Mouse (Mus musculus): ENCODE results near the gene Cnot2. TPM values are rescaled to one million over a fixed set of nuclear protein-coding genes. Genes with fewer than 3 reads are reported as not detected.
"Not testable (repeated sequence)": the region's sequence is repeated elsewhere in the genome, so short reads cannot be mapped to it uniquely, and the experiment has no call there.

The Cnot2 gene
- polyA plus RNA-seq, 2 experiments = 101 to 112 TPM

DNA sequence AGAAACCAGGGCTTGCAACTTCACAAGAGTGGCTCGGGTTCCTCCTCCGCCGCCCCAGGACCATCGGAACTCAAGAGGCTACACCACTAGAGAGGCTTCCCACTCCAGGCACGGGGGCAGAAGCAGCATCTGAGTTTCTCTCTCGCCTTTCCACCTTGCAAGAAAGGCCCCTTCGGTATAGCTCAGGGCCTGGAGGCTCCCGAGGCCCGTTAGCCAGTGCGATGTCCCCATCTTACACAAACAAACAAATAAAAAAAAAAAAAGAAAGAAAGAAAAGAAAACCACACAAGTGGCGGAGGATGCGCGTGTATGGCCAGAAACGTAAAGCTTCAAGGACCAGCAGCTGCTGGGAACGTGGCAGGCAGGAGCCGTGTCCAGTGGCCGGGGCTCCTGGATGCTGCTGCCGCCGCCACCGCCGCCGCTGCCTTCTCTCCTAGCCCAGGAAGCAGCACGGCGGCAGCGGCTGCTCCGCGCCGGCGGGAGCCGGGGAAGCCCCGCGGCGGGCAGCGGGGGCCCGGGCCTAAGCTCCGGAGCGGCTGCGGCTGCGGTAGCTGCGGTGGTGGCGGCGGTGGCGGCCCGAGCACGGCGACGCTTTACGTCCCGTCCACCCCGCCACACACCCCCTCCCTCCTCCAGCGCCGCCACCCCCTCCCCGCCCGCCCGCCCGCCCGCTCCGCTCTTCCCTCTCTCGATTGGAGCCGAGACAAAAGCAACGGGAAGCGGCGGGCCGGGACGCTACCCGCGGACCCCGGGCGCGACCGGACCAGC is 536 bp downstream of the Cnot2 start:
- peak overlapping the region; percentile 93 for H3K4me3 ChIP-seq (replicated peaks; ENCODE audit: low read length)
- ATAC-seq (ENCODE audit: low FRiP score, low read depth) = peak; percentile 74
- no peak for TF ChIP-seq POLR2A (IDR thresholded peaks at IDR 0.05; ENCODE audit: borderline replicate concordance, extremely low read depth, insufficient read depth, insufficient read length)
- H3K9ac ChIP-seq (ENCODE audit: low read depth, low read length, severe bottlenecking) = peak overlapping the region; percentile 97
- 0 out of 2 replicates have a peak, but pooled peaks cover 8% of the 10 kb centered on the region for H3K36me3 ChIP-seq (ENCODE audit: control insufficient read depth, insufficient read depth, low read length)
- no peaks in the 10 kb centered on the region for H3K9me3 ChIP-seq (ENCODE audit: control insufficient read depth, low read length)
- H3K4me1 ChIP-seq (ENCODE audit: control insufficient read depth, insufficient read depth, low read length) = peaks cover 4% of the 10 kb centered on the region
- peak; percentile 40 for DNase-seq (ENCODE audit: low spot score)
- H3K4me2 ChIP-seq (replicated peaks; ENCODE audit: low read depth, low read length, severe bottlenecking) = peak overlapping the region; percentile 65
- 0% methylated on average over 26 of the region's 71 CpGs for WGBS
- H3K27ac ChIP-seq (replicated peaks; ENCODE audit: low read depth, low read length) = peak overlapping the region; percentile 99
- no peaks in the 10 kb centered on the region for H3K27me3 ChIP-seq (ENCODE audit: control insufficient read depth, insufficient read depth, low read length)

DNA sequence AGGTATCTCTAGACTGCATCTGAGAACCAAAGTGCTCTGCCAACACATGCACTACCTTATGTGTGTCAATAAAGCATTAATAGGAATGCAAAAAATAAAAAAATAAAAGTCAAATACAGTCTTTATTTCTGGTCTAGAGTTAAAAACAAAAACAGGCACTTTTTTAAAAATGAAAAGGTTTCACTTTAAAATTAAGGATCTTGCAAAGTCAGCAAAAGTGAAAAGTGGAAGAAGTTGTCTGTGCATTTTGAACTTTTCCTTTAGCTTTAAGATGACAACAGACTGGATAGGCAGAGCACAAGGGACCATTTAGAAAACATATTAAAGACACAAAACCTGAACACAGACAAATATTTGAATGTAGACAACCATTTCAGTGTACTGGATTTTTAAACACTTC is 1.8 kb downstream of the Cnot2 start:
- no peaks in the 10 kb centered on the region for H3K27me3 ChIP-seq (ENCODE audit: control insufficient read depth, insufficient read depth, low read length)
- H3K27ac ChIP-seq (replicated peaks; ENCODE audit: low read depth, low read length) = no peak overlapping the region
- H3K9ac ChIP-seq (ENCODE audit: low read depth, low read length, severe bottlenecking) = no peak overlapping the region
- no peaks in the 10 kb centered on the region for H3K9me3 ChIP-seq (ENCODE audit: control insufficient read depth, low read length)
- H3K4me1 ChIP-seq (ENCODE audit: control insufficient read depth, insufficient read depth, low read length) = peaks cover 4% of the 10 kb centered on the region
- DNase-seq (ENCODE audit: low spot score) = no peak
- H3K4me3 ChIP-seq (replicated peaks; ENCODE audit: low read length) = peak overlapping the region; percentile 93
- H3K36me3 ChIP-seq (ENCODE audit: control insufficient read depth, insufficient read depth, low read length) = 0 out of 2 replicates have a peak, but pooled peaks cover 4% of the 10 kb centered on the region
- no peak for ATAC-seq (ENCODE audit: low FRiP score, low read depth)
- peak overlapping the region; percentile 65 for H3K4me2 ChIP-seq (replicated peaks; ENCODE audit: low read depth, low read length, severe bottlenecking)
- TF ChIP-seq POLR2A (IDR thresholded peaks at IDR 0.05; ENCODE audit: borderline replicate concordance, extremely low read depth, insufficient read depth, insufficient read length) = no peak

DNA sequence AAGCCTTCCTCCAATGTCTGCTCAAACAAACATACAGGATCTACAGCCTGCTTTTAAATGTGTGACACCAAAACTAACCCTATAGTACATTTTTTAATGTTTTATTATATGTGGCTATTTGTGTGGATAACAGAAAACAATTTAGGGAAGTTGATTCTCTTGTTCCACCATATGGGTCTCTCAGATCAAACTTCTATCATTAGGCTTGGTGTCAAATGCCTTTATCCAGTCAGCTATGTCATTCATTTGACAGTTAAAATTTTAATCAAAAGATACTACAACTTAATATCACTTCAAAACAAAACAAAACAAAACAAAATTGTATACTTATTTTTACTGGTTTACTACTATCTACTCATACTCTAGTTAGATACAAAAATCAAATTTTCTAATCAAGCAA is 2.9 kb downstream of the Cnot2 start:
- no peak for DNase-seq (ENCODE audit: low spot score)
- Histone ChIP-seq H3K4me1 (ENCODE audit: control insufficient read depth, insufficient read depth, low read length) (peaks cover 4% of the 10 kb centered on the region), H3K4me3 (replicated peaks; ENCODE audit: low read length) (no peak overlapping the region), H3K9ac (ENCODE audit: low read depth, low read length, severe bottlenecking) (no peak overlapping the region), H3K27ac (replicated peaks; ENCODE audit: low read depth, low read length) (no peak overlapping the region), H3K9me3 (ENCODE audit: control insufficient read depth, low read length) (no peaks in the 10 kb centered on the region), H3K27me3 (ENCODE audit: control insufficient read depth, insufficient read depth, low read length) (no peaks in the 10 kb centered on the region), H3K36me3 (ENCODE audit: control insufficient read depth, insufficient read depth, low read length) (no peaks in the 10 kb centered on the region), H3K4me2 (replicated peaks; ENCODE audit: low read depth, low read length, severe bottlenecking) (no peak overlapping the region)
- no peak for TF ChIP-seq POLR2A (IDR thresholded peaks at IDR 0.05; ENCODE audit: borderline replicate concordance, extremely low read depth, insufficient read depth, insufficient read length)
- no peak for ATAC-seq (ENCODE audit: low FRiP score, low read depth)

DNA sequence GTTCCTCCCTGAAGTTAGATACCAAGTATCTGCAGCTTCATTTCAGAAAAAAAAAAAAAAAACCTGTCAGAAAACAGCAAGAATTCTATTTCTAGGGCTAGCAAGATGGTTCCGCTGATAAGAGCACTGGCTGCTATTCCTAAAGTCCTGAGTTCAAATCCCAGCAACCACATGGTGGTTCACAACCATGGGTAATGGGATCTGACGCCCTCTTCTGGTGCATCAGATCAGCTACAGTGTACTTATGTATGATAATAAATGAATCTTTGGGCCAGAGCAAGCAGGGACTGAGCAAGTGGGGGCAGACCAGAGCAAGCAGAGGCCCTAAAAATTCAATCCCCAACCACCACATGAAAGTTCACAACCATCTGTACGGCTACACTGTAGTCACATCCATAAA is 4.1 kb downstream of the Cnot2 start:
- Histone ChIP-seq H3K4me2 (replicated peaks; ENCODE audit: low read depth, low read length, severe bottlenecking) (no peak overlapping the region), H3K4me3 (replicated peaks; ENCODE audit: low read length) (no peak overlapping the region), H3K27me3 (ENCODE audit: control insufficient read depth, insufficient read depth, low read length) (no peaks in the 10 kb centered on the region), H3K4me1 (ENCODE audit: control insufficient read depth, insufficient read depth, low read length) (no peaks in the 10 kb centered on the region; the same call in 1 of the 2 replicates), H3K9ac (ENCODE audit: low read depth, low read length, severe bottlenecking) (no peak overlapping the region), H3K36me3 (ENCODE audit: control insufficient read depth, insufficient read depth, low read length) (no peaks in the 10 kb centered on the region), H3K9me3 (ENCODE audit: control insufficient read depth, low read length) (no peaks in the 10 kb centered on the region), H3K27ac (replicated peaks; ENCODE audit: low read depth, low read length) (no peak overlapping the region)
- ATAC-seq (ENCODE audit: low FRiP score, low read depth) (no peak), DNase-seq (ENCODE audit: low spot score) (no peak)
- TF ChIP-seq POLR2A (IDR thresholded peaks at IDR 0.05; ENCODE audit: borderline replicate concordance, extremely low read depth, insufficient read depth, insufficient read length) = no peak
- 82% methylated on average over 3 of the region's 3 CpGs for WGBS

DNA sequence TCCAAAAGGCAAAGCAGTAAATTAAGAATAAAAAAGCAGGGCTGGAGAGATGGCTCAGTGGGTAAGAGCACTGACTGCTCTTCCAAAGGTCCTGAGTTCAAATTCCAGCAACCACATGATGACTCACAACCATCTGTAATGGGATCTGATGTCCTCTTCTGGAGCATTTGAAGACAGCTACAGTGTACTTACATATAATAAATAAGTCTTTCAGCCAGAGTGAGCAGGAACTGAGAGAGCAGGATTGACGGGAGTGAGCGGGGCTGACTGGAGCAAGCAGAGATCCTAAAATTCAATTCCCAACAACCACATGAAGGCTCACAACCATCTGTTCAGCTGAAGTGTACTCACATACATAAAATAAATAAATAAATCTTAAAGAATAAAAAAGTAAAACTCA is 5.2 kb downstream of the Cnot2 start:
- 86% methylated on average over 2 of the region's 2 CpGs for WGBS
- H3K9ac ChIP-seq (ENCODE audit: low read depth, low read length, severe bottlenecking); H3K36me3 ChIP-seq (ENCODE audit: control insufficient read depth, insufficient read depth, low read length): not testable (repeated sequence)

More for the DNA sequence above, 5.2 kb downstream of the Cnot2 start:
- not testable (repeated sequence) for H3K4me3 ChIP-seq (replicated peaks; ENCODE audit: low read length); H3K4me1 ChIP-seq (ENCODE audit: control insufficient read depth, insufficient read depth, low read length); H3K4me2 ChIP-seq (replicated peaks; ENCODE audit: low read depth, low read length, severe bottlenecking); H3K9me3 ChIP-seq (ENCODE audit: control insufficient read depth, low read length); DNase-seq (ENCODE audit: low spot score); H3K27ac ChIP-seq (replicated peaks; ENCODE audit: low read depth, low read length); H3K27me3 ChIP-seq (ENCODE audit: control insufficient read depth, insufficient read depth, low read length); ATAC-seq (ENCODE audit: low FRiP score, low read depth)
